Mouse (Mus musculus) ES-Bruce4 (cell line): ENCODE measurements around the gene Krt86. TPM values are rescaled to one million over a fixed set of nuclear protein-coding genes. Genes with fewer than 3 reads are reported as not detected.
"Not testable (repeated sequence)": the region's sequence is repeated elsewhere in the genome, so short reads cannot be mapped to it uniquely, and the experiment has no call there.

Experiments
- H3K27ac ChIP-seq: 2 replicates; pipeline ENCODE4 v1.5.1; 2012; ENCODE audit warnings: low read length, inconsistent platforms; ENCODE audit not compliant: insufficient read depth
- H3K27me3 ChIP-seq: 2 replicates; pipeline ENCODE4 v1.6.1; 2012; ENCODE audit warnings: mild to moderate bottlenecking, low read length, inconsistent platforms; ENCODE audit not compliant: control insufficient read depth, poor library complexity, insufficient read depth, severe bottlenecking
- H3K36me3 ChIP-seq: 2 replicates; pipeline ENCODE4 v1.6.1; 2012; ENCODE audit warnings: inconsistent platforms, mild to moderate bottlenecking, low read length, moderate library complexity; ENCODE audit not compliant: control insufficient read depth, poor library complexity, insufficient read depth, severe bottlenecking
- H3K4me1 ChIP-seq: one replicate; pipeline ENCODE4 v1.8.1; 2011; ENCODE audit warnings: low read length; ENCODE audit not compliant: control insufficient read depth, insufficient read depth
- H3K4me3 ChIP-seq: 2 replicates; pipeline ENCODE4 v1.5.1; 2011; ENCODE audit warnings: low read depth, mild to moderate bottlenecking, low read length
- H3K9ac ChIP-seq: 2 replicates; pipeline ENCODE4 v1.6.1; 2012; ENCODE audit warnings: low read depth, mild to moderate bottlenecking, inconsistent platforms; ENCODE audit not compliant: poor library complexity, severe bottlenecking
- H3K9me3 ChIP-seq: replicated peaks from 2 replicates; pipeline ENCODE4 v1.6.1; 2012; ENCODE audit warnings: mild to moderate bottlenecking, low read length, inconsistent platforms; ENCODE audit not compliant: control insufficient read depth, poor library complexity, insufficient read depth, severe bottlenecking
- CTCF ChIP-seq: IDR thresholded peaks from one replicate; pipeline ENCODE4 v1.8.1; 2011; ENCODE audit warnings: low read depth, low read length
- EP300 ChIP-seq: IDR thresholded peaks from 2 replicates; pipeline ENCODE4 v1.6.1; 2011; ENCODE audit warnings: low read depth, low read length; ENCODE audit not compliant: insufficient read depth
- POLR2A ChIP-seq: IDR thresholded peaks from one replicate; pipeline ENCODE4 v1.8.1; 2011; ENCODE audit warnings: low read length; ENCODE audit not compliant: insufficient read depth
- polyA plus RNA-seq: library from polyadenylated mRNA; stranded (reverse); fragments of >200 nt; gene quantifications from 2 replicates; pipeline ENCODE4 v1.2.4, GENCODE M21; 2011; ENCODE audit warnings: low read depth; ENCODE audit not compliant: missing spikeins, insufficient read depth, insufficient read length

Gene Krt86
- polyA plus RNA-seq, 1 experiment, result not detected

DNA sequence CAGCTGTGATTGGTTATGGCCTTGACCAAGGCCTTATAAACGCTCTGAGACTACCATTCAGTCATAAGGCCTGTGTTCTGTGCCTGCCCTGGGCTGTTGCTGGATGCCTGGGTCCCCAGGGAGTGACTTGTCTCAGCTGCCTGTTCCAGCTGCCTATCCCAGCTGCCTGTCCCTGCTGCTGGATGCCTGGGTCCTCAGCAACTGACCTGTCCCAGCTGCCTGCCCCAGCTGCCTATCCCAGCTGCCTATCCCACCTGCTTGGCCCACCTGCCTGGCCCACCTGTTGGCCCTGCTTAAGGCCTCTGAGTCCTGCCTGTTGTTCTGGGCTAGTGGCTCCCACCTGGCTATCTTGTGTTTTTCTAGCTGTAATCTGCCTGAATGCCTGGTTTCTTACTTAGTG lies 20.9 kb downstream of the Krt86 start:
- no peaks in the 10 kb centered on the region for H3K36me3 ChIP-seq
- no peaks in the 10 kb centered on the region for H3K27me3 ChIP-seq
- no peaks in the 10 kb centered on the region for H3K9me3 ChIP-seq
- no peaks in the 10 kb centered on the region for H3K4me1 ChIP-seq
- TF ChIP-seq POLR2A (no peak), EP300 (no peak), CTCF (no peak)
- H3K9ac ChIP-seq, result no peak overlapping the region
- no peak overlapping the region for H3K4me3 ChIP-seq
- H3K27ac ChIP-seq, result no peak overlapping the region

DNA sequence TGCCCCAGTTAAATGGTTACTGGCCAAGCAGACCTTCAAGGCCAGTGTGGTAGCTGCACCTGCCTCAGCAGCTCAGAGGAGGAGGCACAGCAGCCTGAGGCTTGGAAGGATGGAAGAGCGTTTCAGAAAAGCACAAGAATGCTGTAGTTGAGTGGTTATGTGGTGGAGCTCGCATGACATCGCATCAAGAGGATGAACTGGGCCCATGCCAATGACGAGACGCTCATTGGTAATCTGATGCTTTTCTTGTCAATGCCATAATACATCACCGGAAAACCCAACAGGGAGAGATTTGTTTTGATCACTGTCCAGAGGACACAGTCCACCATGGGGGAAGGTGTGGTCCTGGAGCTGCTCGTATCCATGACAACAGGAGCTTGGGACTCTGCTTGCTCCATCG lies 22.0 kb downstream of the Krt86 start:
- no peaks in the 10 kb centered on the region for H3K36me3 ChIP-seq
- no peaks in the 10 kb centered on the region for H3K9me3 ChIP-seq
- H3K4me1 ChIP-seq, result no peaks in the 10 kb centered on the region
- no peak for TF ChIP-seq POLR2A
- TF ChIP-seq EP300, result no peak
- TF ChIP-seq CTCF, result no peak
- no peak overlapping the region for H3K4me3 ChIP-seq
- no peaks in the 10 kb centered on the region for H3K27me3 ChIP-seq
- no peak overlapping the region for H3K9ac ChIP-seq
- no peak overlapping the region for H3K27ac ChIP-seq

GRCm38 (mm10) chr15:101497181-101497580 lies 23.9 kb downstream of the Krt86 start:
- no peak for TF ChIP-seq POLR2A
- TF ChIP-seq CTCF, result peak; percentile 66
- Histone ChIP-seq H3K4me1 (no peaks in the 10 kb centered on the region), H3K9ac (no peak overlapping the region), H3K4me3 (no peak overlapping the region), H3K27me3 (no peaks in the 10 kb centered on the region), H3K9me3 (no peaks in the 10 kb centered on the region), H3K27ac (no peak overlapping the region), H3K36me3 (no peaks in the 10 kb centered on the region)

- no peaks in the 10 kb centered on the region for H3K9me3 ChIP-seq
- H3K36me3 ChIP-seq, result no peaks in the 10 kb centered on the region
- no peak overlapping the region for H3K27ac ChIP-seq
- H3K4me3 ChIP-seq, result no peak overlapping the region
- H3K27me3 ChIP-seq, result no peaks in the 10 kb centered on the region
- TF ChIP-seq CTCF (no peak), EP300 (no peak), POLR2A (no peak)
- no peaks in the 10 kb centered on the region for H3K4me1 ChIP-seq
- H3K9ac ChIP-seq, result no peak overlapping the region
These were observed 33.8 kb downstream of the Krt86 start for GRCm38 (mm10) chr15:101506896-101507758.

- Histone ChIP-seq H3K4me3 (no peak overlapping the region), H3K36me3 (no peaks in the 10 kb centered on the region), H3K9me3 (no peaks in the 10 kb centered on the region), H3K27ac (no peak overlapping the region), H3K9ac (no peak overlapping the region), H3K27me3 (no peaks in the 10 kb centered on the region), H3K4me1 (no peaks in the 10 kb centered on the region)
- TF ChIP-seq EP300 (no peak), POLR2A (no peak), CTCF (no peak)
These were observed 35.0 kb downstream of the Krt86 start for GRCm38 (mm10) chr15:101508247-101508646.

GRCm38 (mm10) chr15:101517161-101517560 lies 43.9 kb downstream of the Krt86 start, which contains the start of gene Gm49425:
Gm49425 (minus strand) TSS chr15:101517261.
- not testable (repeated sequence) for H3K4me1 ChIP-seq, H3K27ac ChIP-seq, H3K4me3 ChIP-seq, H3K27me3 ChIP-seq, H3K9me3 ChIP-seq, H3K9ac ChIP-seq, H3K36me3 ChIP-seq
